Mouse (Mus musculus) brain, embryonic 18.5 days (tissue): ENCODE results near the gene Slf2.

Source experiments
- DNase-seq: peaks from one replicate; pipeline ENCODE4 v3.0.0-alpha.2; 2012; ENCODE audit warnings: low read depth, low spot score

Slf2 gene

GRCm38 (mm10) chr19:44984420-44984819, 53.5 kb downstream of the Slf2 start:
- DNase-seq: no peak

- no peak for DNase-seq
Observed at GRCm38 (mm10) chr19:44985159-44985988, 54.4 kb downstream of the Slf2 start.

GRCm38 (mm10) chr19:44987004-44987403, 56.1 kb downstream of the Slf2 start:
- no peak for DNase-seq

- DNase-seq: peak; percentile 46
Observed at GRCm38 (mm10) chr19:44987851-44988250, 56.9 kb downstream of the Slf2 start.

GRCm38 (mm10) chr19:44988321-44988720, 57.4 kb downstream of the Slf2 start:
- no peak for DNase-seq

- DNase-seq: no peak
Observed at GRCm38 (mm10) chr19:44988831-44989566, 58.0 kb downstream of the Slf2 start, which contains the start of gene Sema4g. Gene Sema4g (plus strand): TSS chr19:44989101.

- no peak for DNase-seq
Observed at GRCm38 (mm10) chr19:44989567-44990495, 58.9 kb downstream of the Slf2 start.

- DNase-seq: no peak
Observed at GRCm38 (mm10) chr19:44991031-44991430, 60.1 kb downstream of the Slf2 start.

GRCm38 (mm10) chr19:44992246-44992645, 61.3 kb downstream of the Slf2 start:
- DNase-seq: no peak

- no peak for DNase-seq
Observed at GRCm38 (mm10) chr19:44992712-44993111, 61.8 kb downstream of the Slf2 start.

- DNase-seq: no peak
Observed at GRCm38 (mm10) chr19:44997786-44998185, 66.8 kb downstream of the Slf2 start.

- DNase-seq: no peak
Observed at GRCm38 (mm10) chr19:44999647-45000046, 68.7 kb downstream of the Slf2 start.

- DNase-seq: no peak
Observed at GRCm38 (mm10) chr19:45002301-45002700, 71.3 kb downstream of the Slf2 start.

GRCm38 (mm10) chr19:45003740-45004516, 73.0 kb downstream of the Slf2 start:
- DNase-seq: no peak

GRCm38 (mm10) chr19:45005444-45005843, 74.5 kb downstream of the Slf2 start, which contains the start of gene Twnk:
Gene Twnk (plus strand): TSS chr19:45005663.
- no peak for DNase-seq

GRCm38 (mm10) chr19:45005957-45006712, 75.2 kb downstream of the Slf2 start, which contains the start of gene Mrpl43:
Gene Mrpl43 (minus strand): TSS chr19:45006442.
- peak; percentile 77 for DNase-seq

- no peak for DNase-seq
Observed at GRCm38 (mm10) chr19:45007021-45007420, 76.1 kb downstream of the Slf2 start.

- no peak for DNase-seq
Observed at GRCm38 (mm10) chr19:45007425-45008191, 76.7 kb downstream of the Slf2 start.

- DNase-seq: no peak
Observed at GRCm38 (mm10) chr19:45010646-45011045, 79.7 kb downstream of the Slf2 start.
